Mouse (Mus musculus) cerebellum, postnatal 10 days (tissue): ENCODE data around the gene Mtmr4.

ENCODE experiments used
- DNase-seq, 2 experiments: peaks; one replicate each; pipeline ENCODE4 v3.0.0; 2021; ENCODE audit warnings: mixed read lengths in 2 of 2

Mtmr4 gene

GRCm38 (mm10) chr11:87591526-87592353 lies at the start of gene Mtmr4:
TSS of gene Mtmr4 (plus strand) at chr11:87592162.
- peak; percentile 99 to 100 for DNase-seq

GRCm38 (mm10) chr11:87542285-87542684 lies 49.7 kb upstream of the Mtmr4 start:
- DNase-seq, result peak; percentile 43 to 52

DNA sequence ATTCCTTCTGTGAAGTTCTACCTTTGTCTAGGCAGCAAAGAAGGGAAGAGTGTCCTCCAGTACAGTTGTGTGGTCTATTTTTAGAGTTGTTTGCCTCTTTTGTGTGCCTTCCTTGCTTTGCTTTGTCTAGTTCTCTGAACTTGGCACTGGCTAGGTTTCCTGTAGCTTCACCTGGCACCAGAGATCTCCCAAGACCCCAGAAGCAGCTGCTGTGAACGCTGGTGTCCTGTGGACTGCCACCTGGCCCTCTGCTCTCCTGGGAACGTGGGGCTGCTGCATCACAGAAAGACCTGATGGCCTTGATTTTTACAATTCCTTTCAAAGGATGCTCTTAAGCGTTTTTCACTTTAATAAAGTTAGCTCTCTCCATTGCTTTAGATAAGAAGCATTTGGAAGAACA lies 49.1 kb upstream of the Mtmr4 start:
- DNase-seq, result peak; percentile 89 to 94

- no peak for DNase-seq
Measured at GRCm38 (mm10) chr11:87553342-87553741, 38.6 kb upstream of the Mtmr4 start.

GRCm38 (mm10) chr11:87554386-87554785 lies 37.6 kb upstream of the Mtmr4 start:
- peak in 1 of 2 experiments; percentile 32 for DNase-seq

DNA sequence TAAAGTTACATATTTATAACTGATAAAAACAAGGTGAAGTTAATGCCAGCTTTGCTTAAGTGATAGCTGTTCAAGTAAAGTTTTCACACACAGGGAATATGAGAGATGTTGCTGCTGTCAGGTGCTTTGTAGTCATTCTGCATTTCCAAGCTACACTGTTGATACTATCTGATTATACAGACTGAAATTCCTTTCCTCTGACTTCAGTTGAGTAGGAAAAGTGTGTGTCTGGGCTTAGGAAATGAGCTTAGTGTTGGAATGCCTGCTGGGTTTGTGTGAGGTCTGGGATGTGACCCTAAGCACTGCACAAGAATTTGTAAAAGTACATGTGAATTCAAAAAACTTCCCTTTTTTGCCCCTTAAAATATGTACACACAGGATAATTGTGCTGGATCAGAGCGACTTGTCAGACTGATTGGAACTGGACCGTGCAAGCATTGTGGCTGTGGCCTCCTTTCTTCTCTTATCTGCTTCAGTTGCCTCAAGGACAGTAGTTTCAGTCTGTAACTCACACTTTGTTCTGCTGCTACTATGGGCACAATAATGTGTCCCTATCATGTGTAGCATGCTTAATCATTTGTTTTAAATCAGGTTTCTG lies 36.8 kb upstream of the Mtmr4 start:
- no peak for DNase-seq

DNA sequence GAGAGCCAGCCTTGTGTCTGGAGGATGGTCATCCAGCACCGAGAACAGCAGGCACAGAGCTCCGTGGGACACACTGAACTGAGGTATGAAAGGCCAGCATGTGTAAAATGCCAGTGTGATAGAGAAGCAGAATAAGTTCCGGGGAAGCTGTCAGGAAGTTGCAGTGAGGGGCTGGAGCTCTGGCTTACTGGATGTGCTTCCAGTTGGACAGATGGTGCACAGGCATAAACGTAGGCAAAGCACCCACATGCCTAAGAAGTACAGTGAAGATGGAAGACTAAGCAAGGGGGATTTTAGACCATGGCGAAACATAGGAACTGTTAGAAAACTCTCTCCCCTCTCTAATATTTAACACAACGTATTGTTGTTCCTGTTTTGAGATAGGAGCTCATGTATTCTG lies 30.8 kb upstream of the Mtmr4 start:
- DNase-seq, result no peak

DNA sequence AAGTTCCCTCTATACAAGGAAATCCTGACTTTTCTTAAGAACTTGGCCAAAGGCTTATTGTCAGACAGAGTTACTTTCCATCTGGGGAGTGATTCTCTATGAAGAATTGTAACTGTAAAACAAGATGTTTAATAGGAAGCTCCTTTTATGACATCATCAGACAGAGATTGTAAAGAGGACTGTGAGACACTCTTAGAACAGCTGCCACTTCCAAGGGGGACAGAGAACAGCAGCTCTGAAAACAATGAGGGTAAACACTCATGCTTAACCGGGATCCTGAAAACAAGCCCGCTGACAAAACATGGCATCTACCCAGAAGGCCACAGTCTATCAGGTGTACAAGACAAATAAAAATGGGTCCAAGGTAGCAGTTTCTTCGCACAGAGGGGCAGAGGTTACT lies 25.5 kb upstream of the Mtmr4 start, which contains the start of gene Gm11492:
Gm11492 (plus strand) TSS at position 153 of the 400 bp plus-strand sequence.
- no peak for DNase-seq

DNA sequence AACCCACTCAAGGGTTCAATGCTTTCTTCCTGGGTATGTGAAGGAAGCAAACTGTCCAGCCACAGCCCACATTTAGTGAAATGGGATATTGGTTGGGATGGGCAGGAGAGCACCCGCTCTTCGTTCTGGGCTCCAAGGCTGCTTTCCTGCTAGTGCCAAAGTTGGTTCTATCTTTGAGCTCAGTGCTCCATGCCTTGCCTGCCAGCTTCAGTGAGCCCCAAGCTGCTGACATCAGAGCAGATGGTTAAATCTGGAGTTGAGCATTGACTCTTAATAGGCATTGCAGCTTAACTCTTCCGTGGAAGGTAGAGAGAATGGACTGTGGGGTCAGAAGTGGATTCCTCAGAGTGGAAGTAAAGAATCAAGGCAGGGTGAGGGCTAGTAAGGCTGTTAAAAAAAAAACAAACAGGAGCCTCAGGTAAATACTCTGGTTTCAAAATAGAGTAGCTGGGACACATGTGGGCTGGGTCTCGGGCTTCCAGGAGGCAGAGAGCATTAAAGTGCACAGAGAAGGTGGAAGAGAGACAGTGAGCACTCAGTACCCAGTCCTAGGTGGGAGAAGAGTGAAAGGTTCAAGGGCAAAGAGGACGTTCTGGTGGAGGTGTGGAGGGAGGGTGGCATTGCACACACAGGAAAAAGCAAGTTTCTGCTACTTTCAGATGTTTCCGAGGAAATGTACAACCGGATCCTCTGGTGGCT lies 23.6 kb upstream of the Mtmr4 start, which contains the start of gene Sept4:
Sept4 (plus strand) TSS at position 649 of the 699 bp plus-strand sequence.
- DNase-seq, result peak; percentile 50 to 60

GRCm38 (mm10) chr11:87570743-87571142 lies 21.2 kb upstream of the Mtmr4 start:
- DNase-seq, result no peak

- no peak for DNase-seq
Measured at GRCm38 (mm10) chr11:87571361-87571950, 20.5 kb upstream of the Mtmr4 start.

DNA sequence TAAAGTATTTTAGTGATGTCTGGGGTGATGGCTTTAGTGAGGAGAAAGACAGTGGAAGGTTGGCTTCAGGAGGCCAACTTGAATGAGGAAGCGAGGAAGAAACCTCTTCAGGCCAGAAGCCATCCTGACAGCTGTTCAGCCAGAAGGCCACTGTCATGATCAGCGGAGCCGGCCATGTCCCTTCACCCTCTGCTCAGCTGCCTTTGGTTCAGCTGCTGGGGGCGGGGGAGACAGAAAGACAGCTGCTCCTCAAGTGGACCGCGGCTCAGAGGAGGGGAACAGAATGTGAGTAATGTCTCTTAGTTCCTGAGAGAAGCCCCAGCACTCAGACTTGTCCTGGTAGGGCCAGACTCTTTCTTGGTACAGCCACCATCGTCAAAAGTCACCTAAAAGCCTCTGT lies 18.2 kb upstream of the Mtmr4 start:
- DNase-seq, result peak; percentile 75 to 83

DNA sequence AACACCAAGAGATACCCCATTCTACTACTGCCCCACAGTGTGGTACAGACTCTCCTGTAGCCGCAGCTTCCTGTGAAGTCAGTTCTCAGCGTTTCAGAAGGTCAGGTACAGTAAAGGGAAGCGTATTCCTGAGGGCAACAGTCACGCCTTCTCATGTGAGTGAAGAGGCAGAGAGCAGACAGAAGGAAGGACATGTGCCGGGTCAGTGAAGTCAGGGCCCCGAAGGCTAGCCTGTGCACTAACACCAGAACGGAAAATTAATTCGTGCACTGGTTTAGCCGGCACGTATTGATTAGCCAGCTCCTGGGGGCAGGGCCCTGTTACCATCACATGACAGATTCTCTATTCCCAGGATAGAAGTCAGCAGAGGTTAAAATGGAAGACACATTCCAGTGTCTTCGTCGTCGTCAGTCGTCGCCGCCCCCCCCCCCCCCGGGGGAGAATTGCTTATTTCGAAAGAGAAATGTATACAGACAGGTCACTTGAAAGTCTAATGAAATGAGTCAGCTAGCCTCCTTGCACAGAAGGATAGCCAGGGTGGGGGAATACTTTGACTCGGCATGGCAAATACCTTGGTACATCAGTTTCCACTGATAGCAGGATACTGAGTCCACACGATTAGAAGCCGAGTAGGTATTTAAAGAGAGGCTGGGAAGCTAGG lies 17.3 kb upstream of the Mtmr4 start:
- no peak for DNase-seq

- no peak for DNase-seq
Measured at GRCm38 (mm10) chr11:87577601-87578248, 14.2 kb upstream of the Mtmr4 start.

GRCm38 (mm10) chr11:87578249-87578962 lies 13.6 kb upstream of the Mtmr4 start:
- peak; percentile 87 to 93 for DNase-seq

GRCm38 (mm10) chr11:87578963-87579601 lies 12.9 kb upstream of the Mtmr4 start:
- peak; percentile 74 to 82 for DNase-seq

GRCm38 (mm10) chr11:87579713-87580112 lies 12.2 kb upstream of the Mtmr4 start:
- no peak for DNase-seq

- peak in 1 of 2 experiments; percentile 52 for DNase-seq
Measured at GRCm38 (mm10) chr11:87580543-87581085, 11.3 kb upstream of the Mtmr4 start.

GRCm38 (mm10) chr11:87581161-87581865 lies 10.6 kb upstream of the Mtmr4 start:
- DNase-seq, result peak in 1 of 2 experiments; percentile 53
